Mouse (Mus musculus) mouse trophoblast stem cell (cell line): ENCODE results near the gene Ankub1.

Experiments
- in situ Hi-C, 2 experiments: fragments of 300-500 bp; cut with MseI, MboI; formaldehyde crosslinking; loops; 2 replicates in 1 of 2; 3 replicates in 1 of 2; pipeline ENCODE4 v1.15.1; 2025

Ankub1 gene

DNA sequence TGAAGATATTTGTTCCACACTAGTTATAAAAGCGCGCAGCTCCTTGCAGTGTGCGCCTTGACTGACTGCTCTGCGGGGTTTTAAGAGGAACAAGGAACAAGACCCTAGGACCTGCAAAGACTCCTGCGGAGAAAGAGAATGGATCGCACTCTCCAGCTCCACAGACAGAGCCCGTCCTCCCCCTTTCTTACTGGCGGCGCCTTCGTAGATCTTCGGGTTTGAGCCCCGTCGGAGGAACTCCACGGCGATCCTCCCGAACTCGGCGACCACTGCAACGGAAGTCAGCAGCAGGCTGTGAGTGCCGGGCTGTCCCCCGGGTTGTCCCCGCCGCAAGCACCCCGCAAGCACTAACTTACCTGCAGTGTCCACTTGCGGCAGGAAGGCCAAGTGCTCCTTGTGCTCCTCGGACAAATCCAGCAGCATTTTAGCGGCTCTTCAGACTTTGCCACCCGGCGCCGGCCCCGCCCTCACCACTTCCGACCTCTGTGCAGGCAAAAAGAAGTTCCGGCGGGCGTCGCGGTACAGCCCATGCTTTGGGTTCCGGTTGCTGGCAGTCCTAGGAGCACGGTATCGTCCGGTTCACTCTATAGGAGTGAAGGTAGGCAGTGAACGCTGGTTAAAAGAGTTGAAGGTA lies 41.3 kb downstream of the Ankub1 start, which contains the start of gene Commd2:
TSS of gene Commd2 (minus strand) at position 485 of the 634 bp plus-strand sequence.
- in situ Hi-C loops = loop anchor here (25.0 kb wide), 1 partner anchor 461 kb away; no protein-coding TSS in a partner anchor

DNA sequence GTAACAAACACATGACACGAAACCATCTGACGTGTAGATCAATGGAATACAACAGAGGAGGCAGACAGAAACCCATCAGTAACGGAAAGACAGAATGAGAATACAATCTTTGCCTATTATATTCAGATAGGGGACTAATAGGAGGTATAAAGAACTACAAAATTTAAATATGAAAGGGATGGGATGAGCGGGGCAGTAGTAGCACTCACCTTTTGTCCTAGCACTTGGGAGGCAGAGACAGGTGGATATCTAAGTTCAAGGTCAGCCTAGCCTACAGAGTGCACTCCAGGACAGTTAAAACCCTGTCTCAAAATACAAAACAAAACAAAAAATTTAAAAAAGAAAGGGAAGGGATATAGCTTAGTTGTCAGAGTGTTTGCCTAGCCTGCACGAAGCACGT lies 49.4 kb downstream of the Ankub1 start:
- in situ Hi-C loops = no loop called here

DNA sequence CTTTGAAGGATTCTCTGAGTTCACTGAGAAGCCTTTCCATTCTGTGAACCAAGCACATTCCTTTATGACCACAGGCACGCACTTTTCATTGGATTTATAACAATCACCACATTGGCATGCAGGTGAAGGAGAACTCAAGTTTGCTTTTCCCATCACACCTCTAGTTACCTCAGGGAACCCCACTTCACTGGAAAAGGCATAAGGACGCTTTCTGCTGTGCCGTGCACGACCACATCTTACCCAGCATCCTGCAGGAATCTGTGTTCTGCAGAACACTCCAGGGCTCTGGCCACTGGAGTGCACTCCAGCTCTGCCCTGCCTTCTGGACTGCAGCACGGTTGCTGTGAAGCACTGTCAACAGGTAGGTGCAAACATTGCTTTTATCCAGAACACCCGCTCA lies 55.0 kb downstream of the Ankub1 start:
- in situ Hi-C loops = no loop called here

DNA sequence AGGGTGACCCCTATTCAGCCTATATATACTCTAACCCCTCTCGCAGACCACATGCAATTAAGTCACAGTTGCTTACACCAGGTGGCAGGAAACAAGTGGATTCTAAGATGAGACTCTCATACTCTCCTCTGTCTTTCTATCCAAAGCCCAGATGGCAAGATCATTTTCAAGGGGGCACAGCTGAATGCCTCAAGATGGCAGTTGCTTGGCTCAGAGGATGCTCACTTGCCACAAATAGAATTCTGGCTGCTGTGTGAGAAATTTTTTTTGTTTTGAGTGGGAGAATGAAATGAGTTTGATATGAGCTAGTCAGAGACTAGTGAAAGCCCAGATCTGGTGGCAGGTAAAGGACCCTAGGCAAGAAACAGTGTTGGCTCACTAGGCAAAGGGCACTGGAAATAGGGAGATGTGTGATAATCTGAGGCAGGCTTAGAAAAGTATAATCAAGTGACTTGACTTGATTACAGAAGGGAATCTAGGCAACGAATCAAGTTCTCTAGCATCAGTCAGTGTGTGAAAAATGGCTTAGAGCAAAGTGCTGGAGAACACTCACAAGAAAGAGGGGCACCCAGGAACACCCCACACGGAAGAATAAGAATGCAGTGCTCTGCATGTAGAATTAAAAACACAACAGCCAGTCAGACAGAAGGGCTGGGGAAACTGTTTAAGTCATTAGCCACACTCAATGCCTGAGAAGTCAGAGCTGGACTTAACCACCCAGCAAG lies 57.7 kb downstream of the Ankub1 start:
- in situ Hi-C loops = no loop called here

DNA sequence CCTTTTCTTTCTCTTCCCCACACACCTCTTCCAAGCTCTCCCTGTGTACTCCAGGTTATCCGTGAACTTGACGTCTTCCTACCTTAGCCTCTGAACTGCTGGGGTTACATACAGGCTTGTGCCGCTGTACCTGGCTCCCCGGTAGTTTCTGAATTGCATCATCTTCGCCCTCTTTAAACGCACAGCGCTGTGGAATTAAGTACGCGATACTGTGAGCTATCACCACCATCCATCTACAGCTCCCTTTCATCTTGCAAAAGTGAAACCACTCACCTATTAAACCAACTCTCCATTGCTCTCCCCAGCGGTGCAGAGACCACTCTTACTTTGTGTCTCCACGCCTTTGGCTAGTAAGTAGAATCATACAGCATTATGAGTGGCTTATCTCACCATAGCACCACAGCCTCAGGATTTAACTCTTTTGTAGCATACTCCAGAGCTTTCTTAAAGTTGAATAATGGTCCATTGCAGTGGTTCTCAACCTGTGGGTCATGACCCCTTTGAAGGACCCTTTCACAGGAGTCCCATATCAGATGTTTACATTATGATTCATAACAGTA lies 65.6 kb downstream of the Ankub1 start:
- in situ Hi-C loops = no loop called here

DNA sequence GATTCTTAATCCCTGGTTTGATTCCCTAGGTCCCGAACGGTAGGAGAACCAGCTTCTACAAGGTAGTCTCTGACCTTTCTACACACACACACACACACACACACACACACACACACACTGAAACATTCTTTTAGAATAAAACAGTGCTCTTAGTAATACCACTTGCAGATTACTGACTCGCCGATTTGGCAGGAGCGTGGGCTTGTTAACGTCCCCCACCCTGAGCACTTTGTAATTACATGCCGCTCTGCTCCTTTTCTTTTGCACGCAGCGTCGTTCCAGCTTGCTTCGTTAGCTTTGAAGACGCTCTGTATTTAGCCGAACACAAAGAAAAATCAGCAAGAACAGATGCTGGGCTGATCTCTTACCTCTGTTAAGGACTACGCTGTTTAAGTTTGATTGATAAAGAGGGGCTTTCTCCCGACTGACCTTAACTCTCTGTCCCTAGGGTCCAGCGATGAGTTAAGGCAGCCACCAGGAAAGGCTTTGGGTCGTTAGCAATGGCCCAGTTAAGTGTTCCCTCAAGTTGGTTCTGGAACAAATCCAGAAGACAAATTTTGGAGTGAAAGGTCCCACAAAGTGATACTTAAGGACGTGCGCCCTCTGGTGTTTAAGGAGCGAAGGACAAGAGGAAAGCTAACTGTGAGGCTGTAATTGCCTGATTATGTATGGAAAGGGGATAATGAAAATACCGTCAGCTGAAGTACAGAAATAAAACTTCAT lies 67.2 kb downstream of the Ankub1 start:
- in situ Hi-C loops = no loop called here

DNA sequence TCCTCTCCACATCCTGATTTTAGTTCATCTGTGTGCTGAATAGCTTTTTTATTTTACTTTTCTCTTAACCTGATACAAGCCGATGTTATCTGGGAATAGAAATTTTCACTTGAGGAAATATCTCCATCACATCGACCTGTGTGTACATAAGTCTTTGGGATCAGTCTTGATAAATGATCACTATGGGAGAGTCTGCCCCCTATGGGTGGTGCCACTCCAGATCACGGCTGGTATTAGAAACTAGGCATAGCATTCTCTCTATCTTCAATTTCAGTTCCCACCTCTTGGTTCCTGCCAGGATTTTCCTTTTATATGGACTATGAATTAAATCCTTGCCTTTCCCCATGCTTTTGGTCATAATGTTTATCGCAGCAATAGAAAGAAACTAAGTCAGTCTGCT lies 72.9 kb downstream of the Ankub1 start:
- in situ Hi-C loops = loop anchor here (5.0 to 25.0 kb wide), 3 partner anchors 152 to 357 kb away; no protein-coding TSS in a partner anchor

DNA sequence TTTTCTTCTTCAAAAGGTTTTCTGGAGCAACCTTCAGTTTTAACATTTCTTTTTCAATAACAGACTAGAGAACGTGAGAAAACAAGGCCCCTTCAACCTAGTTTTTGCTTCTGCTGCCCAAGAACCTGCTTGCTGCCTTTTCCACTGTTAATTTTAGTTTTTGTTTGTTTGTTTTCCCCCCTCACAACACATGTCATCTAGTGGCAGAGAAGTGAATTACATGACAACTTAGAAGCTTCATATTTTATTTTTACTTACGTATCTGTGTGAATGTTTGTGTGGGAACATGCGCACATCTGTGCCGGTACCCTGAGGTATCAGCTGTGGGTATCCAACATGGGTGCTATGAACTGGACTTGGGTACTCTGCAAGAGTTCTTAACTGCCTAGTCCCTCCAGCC lies 76.9 kb downstream of the Ankub1 start:
- in situ Hi-C loops = loop anchor here (5.0 to 25.0 kb wide), 3 partner anchors 148 to 353 kb away; no protein-coding TSS in a partner anchor

DNA sequence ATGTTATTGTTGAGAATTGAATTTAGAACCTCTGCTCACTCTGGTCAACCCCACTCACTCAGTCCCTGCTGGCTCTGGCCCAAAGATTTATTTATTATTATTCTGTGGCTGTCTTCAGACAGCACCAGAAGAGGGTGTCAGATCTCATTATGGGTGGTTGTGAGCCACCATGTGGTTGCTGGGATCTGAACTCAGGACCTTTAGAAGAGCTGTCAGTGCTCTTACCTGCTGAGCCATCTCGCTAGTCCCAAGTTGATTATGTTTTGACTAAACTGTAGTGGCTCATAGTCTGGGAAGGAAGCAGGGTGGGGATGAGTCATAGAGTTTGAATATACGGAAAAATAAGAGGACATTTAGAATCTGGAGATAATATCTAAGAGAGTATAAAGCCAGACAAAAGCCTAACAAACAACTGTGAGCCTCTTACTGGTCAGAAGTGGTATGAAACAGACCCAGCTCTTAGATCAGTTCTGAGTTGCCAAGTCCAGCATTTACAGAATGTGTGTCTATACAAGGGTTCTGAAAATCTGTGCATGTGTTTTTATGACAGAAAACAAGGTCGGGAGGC lies 80.1 kb downstream of the Ankub1 start:
- in situ Hi-C loops = loop anchor here (25.0 kb wide), 2 partner anchors 325 to 350 kb away; no protein-coding TSS in a partner anchor

DNA sequence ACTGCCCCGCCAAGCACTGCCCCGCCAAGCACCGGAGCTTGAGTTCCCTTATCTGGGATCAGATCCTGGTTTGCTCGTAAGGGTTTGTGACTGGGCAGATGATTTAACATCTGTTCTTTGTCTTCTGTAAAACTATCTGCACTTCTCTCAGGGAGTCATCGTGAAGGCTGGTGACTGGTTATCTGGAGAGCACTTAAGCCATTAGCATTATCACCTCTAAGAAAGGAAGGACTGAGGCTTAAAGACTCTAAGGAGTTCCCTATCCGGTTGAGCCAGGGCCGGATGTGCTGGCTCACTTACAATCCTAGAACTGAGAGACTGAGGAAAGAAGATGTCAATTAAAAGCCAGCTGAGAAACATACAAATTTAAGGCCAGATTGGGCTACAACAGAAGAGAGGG lies 80.8 kb downstream of the Ankub1 start:
- in situ Hi-C loops = loop anchor here (25.0 kb wide), 2 partner anchors 324 to 349 kb away; no protein-coding TSS in a partner anchor
